Mouse (Mus musculus) liver, embryonic 16.5 days (tissue): ENCODE results near the gene Cyp4a14. TPM values are rescaled to one million over a fixed set of nuclear protein-coding genes. Genes with fewer than 3 reads are reported as not detected.
"Not testable (repeated sequence)": the region's sequence is repeated elsewhere in the genome, so short reads cannot be mapped to it uniquely, and the experiment has no call there.

Source experiments
- ATAC-seq: fragments of 200-750 bp; cut with Nextera tagmentation; 2 replicates; pipeline ENCODE4 v1.8.0; 2017; ENCODE audit warnings: low read depth, mild to moderate bottlenecking, moderate number of reproducible peaks, moderate library complexity
- H3K27ac ChIP-seq: fragments of 300-500 bp; sonication (generic); 2 replicates; pipeline ENCODE4 v1.5.1; 2014; ENCODE audit warnings: mild to moderate bottlenecking, low read length
- H3K27me3 ChIP-seq: fragments of 300-500 bp; sonication (generic); 2 replicates; pipeline ENCODE4 v1.6.1; 2014; ENCODE audit warnings: low read depth, low read length, mixed read lengths; ENCODE audit not compliant: control insufficient read depth, insufficient read depth
- H3K36me3 ChIP-seq: fragments of 300-500 bp; sonication (generic); 2 replicates; pipeline ENCODE4 v1.6.1; 2014; ENCODE audit warnings: mild to moderate bottlenecking; ENCODE audit not compliant: control insufficient read depth, insufficient read depth
- H3K4me1 ChIP-seq: fragments of 300-500 bp; sonication (generic); 2 replicates; pipeline ENCODE4 v1.6.1; 2014; ENCODE audit warnings: low read depth, low read length, mixed read lengths; ENCODE audit not compliant: control insufficient read depth
- H3K4me2 ChIP-seq: fragments of 300-500 bp; sonication (generic); 2 replicates; pipeline ENCODE4 v1.6.1; 2014; ENCODE audit warnings: low read depth, low read length, mixed read lengths
- H3K4me3 ChIP-seq: fragments of 300-500 bp; sonication (generic); 2 replicates; pipeline ENCODE4 v1.5.1; 2014; ENCODE audit warnings: low read depth, mild to moderate bottlenecking, low read length
- H3K9ac ChIP-seq: fragments of 300-500 bp; sonication (generic); 2 replicates; pipeline ENCODE4 v1.6.1; 2014; ENCODE audit warnings: low read depth, low read length
- H3K9me3 ChIP-seq: fragments of 300-500 bp; sonication (generic); replicated peaks from 2 replicates; pipeline ENCODE4 v1.6.1; 2016; ENCODE audit warnings: low read length; ENCODE audit not compliant: control insufficient read depth
- WGBS: fragments of 180-500 bp; shearing (Covaris S2); extraction: QIAGEN DNeasy Blood & Tissue Kit; methylation state at CpG from one replicate; pipeline ENCODE4 v1.1.7; 2014; ENCODE audit not compliant: insufficient replicate concordance; 5-methylcytosine and 5-hydroxymethylcytosine counted together
- polyA plus RNA-seq: library from polyadenylated mRNA; unstranded; fragments of >200 nt; fragmentation: Nextera tagmentation; extraction: Ambion mirVana; gene quantifications from 2 replicates; pipeline ENCODE4 v1.2.1, GENCODE M21; 2015

Cyp4a14 gene
- polyA plus RNA-seq: 0.09 and 0.11 TPM in 2 replicates

GRCm38 (mm10) chr4:115496001-115496400 is at the start of gene Cyp4a14:
Gene Cyp4a14, minus strand, starts transcription at chr4:115496142.
- Histone ChIP-seq H3K4me3 (no peak within 1 kb of the TSS), H3K36me3 (no peaks in the 10 kb centered on the region), H3K4me1 (no peaks in the 10 kb centered on the region), H3K9me3 (no peaks in the 10 kb centered on the region), H3K27ac (no peak within 1 kb of the TSS), H3K4me2 (no peak within 1 kb of the TSS), H3K9ac (no peak within 1 kb of the TSS), H3K27me3 (no peaks in the 10 kb centered on the region)
- WGBS: 76% methylated on average over 1 of the region's 1 CpGs
- no peak for ATAC-seq

DNA sequence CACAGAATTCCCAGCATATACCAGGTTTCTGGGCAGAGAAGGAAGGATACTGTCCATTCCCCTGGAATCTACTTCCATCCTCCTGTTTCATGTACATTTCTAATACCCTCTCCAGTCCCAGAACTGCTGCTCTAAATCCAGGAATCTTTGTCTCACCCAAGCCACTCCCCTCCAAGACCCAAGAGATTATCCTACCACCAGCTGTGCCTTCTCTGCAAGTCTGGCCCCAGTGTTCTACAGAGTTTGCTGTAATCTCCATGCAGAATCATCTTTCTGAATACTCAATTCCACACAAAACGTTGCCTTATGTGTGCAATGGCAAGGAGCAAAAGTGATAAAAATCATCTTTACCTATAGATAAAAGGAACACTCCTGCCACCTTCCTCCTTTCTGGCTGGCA is 49.2 kb upstream of the Cyp4a14 start:
- Histone ChIP-seq H3K27ac (no peak overlapping the region), H3K4me1 (no peaks in the 10 kb centered on the region), H3K4me2 (no peak overlapping the region), H3K9me3 (no peaks in the 10 kb centered on the region), H3K36me3 (no peaks in the 10 kb centered on the region), H3K27me3 (no peaks in the 10 kb centered on the region), H3K4me3 (no peak overlapping the region), H3K9ac (no peak overlapping the region)
- WGBS: 21% methylated on average over 1 of the region's 1 CpGs
- ATAC-seq: no peak

GRCm38 (mm10) chr4:115521766-115522165 is 25.8 kb upstream of the Cyp4a14 start:
- no peaks in the 10 kb centered on the region for H3K36me3 ChIP-seq
- no peak overlapping the region for H3K27ac ChIP-seq
- H3K9ac ChIP-seq: no peak overlapping the region
- no peaks in the 10 kb centered on the region for H3K9me3 ChIP-seq
- ATAC-seq: no peak
- H3K4me3 ChIP-seq: no peak overlapping the region
- H3K4me2 ChIP-seq: no peak overlapping the region
- no peaks in the 10 kb centered on the region for H3K4me1 ChIP-seq
- H3K27me3 ChIP-seq: no peaks in the 10 kb centered on the region
- WGBS: 76% methylated on average over 2 of the region's 2 CpGs

DNA sequence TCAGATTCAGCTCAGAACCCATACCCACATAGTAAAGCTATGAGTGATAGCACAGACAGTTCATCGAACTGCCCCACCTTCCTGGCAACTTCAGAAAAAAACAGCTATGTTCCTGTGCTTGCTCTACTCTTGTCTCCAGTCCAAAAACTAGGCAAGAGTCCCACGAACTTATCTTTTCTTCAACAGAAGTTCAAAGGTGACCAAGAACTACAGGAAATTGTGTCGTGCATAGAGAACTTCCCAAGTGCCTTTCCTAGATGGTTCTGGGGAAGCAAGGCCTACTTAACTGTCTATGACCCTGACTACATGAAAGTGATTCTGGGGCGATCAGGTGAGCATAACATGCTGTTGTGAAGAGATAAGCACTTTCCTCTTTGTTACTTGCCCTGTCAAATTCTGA is 23.5 kb upstream of the Cyp4a14 start:
- ATAC-seq: no peak
- H3K9ac ChIP-seq: no peak overlapping the region
- 30% methylated on average over 4 of the region's 4 CpGs for WGBS
- no peaks in the 10 kb centered on the region for H3K27me3 ChIP-seq
- H3K27ac ChIP-seq: no peak overlapping the region
- no peaks in the 10 kb centered on the region for H3K9me3 ChIP-seq
- no peak overlapping the region for H3K4me3 ChIP-seq
- no peaks in the 10 kb centered on the region for H3K36me3 ChIP-seq
- H3K4me2 ChIP-seq: no peak overlapping the region
- H3K4me1 ChIP-seq: no peaks in the 10 kb centered on the region

GRCm38 (mm10) chr4:115518000-115518399 is 22.1 kb upstream of the Cyp4a14 start, which contains the start of gene Cyp4a10:
Gene Cyp4a10, plus strand, starts transcription at chr4:115518264.
- not testable (repeated sequence) for H3K4me3 ChIP-seq, H3K27ac ChIP-seq, H3K9me3 ChIP-seq, ATAC-seq, H3K4me1 ChIP-seq, H3K27me3 ChIP-seq, H3K4me2 ChIP-seq, H3K9ac ChIP-seq, H3K36me3 ChIP-seq
- WGBS: 60% methylated on average over 5 of the region's 5 CpGs

DNA sequence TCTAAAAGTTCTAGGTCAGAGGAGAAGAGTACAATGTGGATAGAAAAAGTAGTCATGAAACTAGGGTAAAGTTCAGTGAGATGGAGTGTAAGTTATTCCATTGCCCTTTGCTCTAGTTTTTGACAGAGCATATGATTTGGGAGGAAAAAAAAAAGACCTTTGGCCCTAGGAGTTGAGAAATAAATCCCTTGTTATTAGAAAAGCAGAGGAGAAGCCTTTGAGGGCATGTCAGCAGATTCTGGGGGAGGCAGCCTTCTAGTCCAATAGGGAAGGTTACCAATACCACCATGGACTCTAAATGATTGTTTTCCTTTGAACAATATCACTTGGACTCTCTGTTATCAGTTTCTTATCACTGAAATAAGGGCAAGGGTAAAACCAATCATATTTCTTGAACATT is 18.0 kb upstream of the Cyp4a14 start:
- H3K27ac ChIP-seq, H3K4me1 ChIP-seq, H3K36me3 ChIP-seq, H3K9ac ChIP-seq, H3K27me3 ChIP-seq, H3K4me3 ChIP-seq, H3K9me3 ChIP-seq, H3K4me2 ChIP-seq: not testable (repeated sequence)
- peak; percentile 30; the same call in 1 of the 2 replicates for ATAC-seq

DNA sequence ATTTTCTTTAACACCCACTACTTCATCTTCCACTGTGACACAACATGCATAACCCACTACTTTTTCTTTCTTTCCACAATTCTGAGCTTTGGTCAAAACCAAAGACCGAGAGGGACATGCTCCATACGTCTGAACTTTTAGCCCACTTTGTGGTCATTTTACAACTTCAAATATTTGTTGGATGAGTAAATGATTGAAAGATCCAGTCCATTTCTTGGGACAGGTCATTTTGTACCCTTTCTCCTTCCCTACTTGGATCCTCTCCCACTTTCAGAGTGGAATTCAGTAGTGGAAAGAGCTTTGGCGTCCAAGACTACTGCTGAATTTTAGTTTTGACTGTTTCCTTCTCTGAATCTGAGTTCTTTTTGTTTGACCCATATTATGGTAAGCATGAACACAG is 1.5 kb upstream of the Cyp4a14 start:
- no peaks in the 10 kb centered on the region for H3K36me3 ChIP-seq
- no peak overlapping the region for H3K9ac ChIP-seq
- no peak overlapping the region for H3K4me3 ChIP-seq
- no peaks in the 10 kb centered on the region for H3K4me1 ChIP-seq
- H3K4me2 ChIP-seq: no peak overlapping the region
- WGBS: 42% methylated on average over 3 of the region's 3 CpGs
- no peaks in the 10 kb centered on the region for H3K9me3 ChIP-seq
- ATAC-seq: peak; percentile 74
- H3K27ac ChIP-seq: no peak overlapping the region
- no peaks in the 10 kb centered on the region for H3K27me3 ChIP-seq

GRCm38 (mm10) chr4:115481006-115481652 is 14.8 kb downstream of the Cyp4a14 start:
- H3K9me3 ChIP-seq: no peaks in the 10 kb centered on the region
- no peak overlapping the region for H3K4me2 ChIP-seq
- 37% methylated on average over 6 of the region's 6 CpGs for WGBS
- H3K9ac ChIP-seq: no peak overlapping the region
- H3K27ac ChIP-seq: no peak overlapping the region
- no peak overlapping the region for H3K4me3 ChIP-seq
- no peaks in the 10 kb centered on the region for H3K27me3 ChIP-seq
- no peaks in the 10 kb centered on the region for H3K36me3 ChIP-seq
- H3K4me1 ChIP-seq: no peaks in the 10 kb centered on the region
- ATAC-seq: no peak

- ATAC-seq: not testable (repeated sequence)
Observed at GRCm38 (mm10) chr4:115476051-115476450, 19.9 kb downstream of the Cyp4a14 start.

More at GRCm38 (mm10) chr4:115476051-115476450, 19.9 kb downstream of the Cyp4a14 start:
- H3K27ac ChIP-seq, H3K4me1 ChIP-seq, H3K27me3 ChIP-seq, H3K36me3 ChIP-seq, H3K4me3 ChIP-seq, H3K9me3 ChIP-seq, H3K9ac ChIP-seq, H3K4me2 ChIP-seq: not testable (repeated sequence)
